ENCODE assay signal across 9 mouse cellular contexts in the genomic region with DNA sequence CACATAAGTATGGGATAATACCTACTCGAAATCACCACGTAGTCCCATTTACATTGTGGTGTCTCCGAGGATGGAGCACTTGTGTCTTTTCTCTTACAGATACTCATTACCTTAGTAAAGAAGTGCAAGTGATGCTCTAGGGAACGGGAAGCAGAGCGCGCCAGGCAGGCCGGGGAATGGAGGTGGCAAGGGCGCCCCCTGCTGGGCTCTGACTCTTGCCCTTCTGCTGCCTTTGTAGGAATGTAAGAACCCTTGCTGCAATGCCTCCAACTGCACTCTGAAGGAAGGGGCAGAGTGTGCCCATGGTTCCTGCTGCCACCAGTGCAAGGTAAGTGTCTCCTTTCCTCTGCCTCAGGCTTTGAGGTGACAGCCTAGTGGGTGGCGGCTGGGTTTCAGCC. TPM values are rescaled to one million over a fixed set of nuclear protein-coding genes. Genes with fewer than 3 reads are reported as not detected.
DNase-seq lines count a peak whose midpoint lies in the region; ATAC-seq lines count a peak whose summit lies in the region.
"Had no signal": no experiment of that assay in that cellular context is flagged by ENCODE, and none has a peak within 500 bp of the region (broad histone marks: within the 10 kb centered on the region; RNA-seq: fewer than 3 reads in every experiment).

No protein-coding gene starts in this region.

- 78% methylated on average over 9 of the region's 9 CpGs for WGBS in kidney, embryonic 14.5 days
- 71% methylated on average over 9 of the region's 9 CpGs for whole genome bisulfite sequencing in embryonic facial prominence, embryonic 11.5 days

- H3K9ac ChIP-seq in kidney, embryonic 14.5 days (ENCODE audit: low read depth, low read length), result no peak overlapping the region
- no peak overlapping the region for H3K9ac ChIP-seq in embryonic facial prominence, embryonic 11.5 days (replicated peaks; ENCODE audit: low read length)
- H3K9ac ChIP-seq: embryonic facial prominence, embryonic 12.5 days had no signal

- H3K4me1 ChIP-seq in kidney, embryonic 14.5 days (ENCODE audit: control insufficient read depth, insufficient read depth, low read length), result no peaks in the 10 kb centered on the region
- H3K4me1 ChIP-seq in embryonic facial prominence, embryonic 11.5 days (ENCODE audit: control insufficient read depth, insufficient read depth, low read length), result no peaks in the 10 kb centered on the region
- H3K4me1 ChIP-seq: embryonic facial prominence, embryonic 12.5 days had no signal

- H3K36me3 ChIP-seq in kidney, embryonic 14.5 days (ENCODE audit: control insufficient read depth, insufficient read depth, low read length), result peaks cover 22% of the 10 kb centered on the region
- no peaks in the 10 kb centered on the region; the same call in none of the 2 replicates for H3K36me3 ChIP-seq in embryonic facial prominence, embryonic 11.5 days (replicated peaks; ENCODE audit: control insufficient read depth, insufficient read depth, low read depth, low read length)

- H3K4me2 ChIP-seq in kidney, embryonic 14.5 days (replicated peaks; ENCODE audit: low read depth, low read length), result no peak overlapping the region
- H3K4me2 ChIP-seq in embryonic facial prominence, embryonic 11.5 days (ENCODE audit: low read depth, low read length), result no peak overlapping the region
- H3K4me2 ChIP-seq: embryonic facial prominence, embryonic 12.5 days had no signal

- no peak overlapping the region for H3K4me3 ChIP-seq in kidney, embryonic 14.5 days (ENCODE audit: low read length)
- no peak overlapping the region for H3K4me3 ChIP-seq in embryonic facial prominence, embryonic 11.5 days (ENCODE audit: low read depth, low read length)
- H3K4me3 ChIP-seq: embryonic facial prominence, embryonic 12.5 days had no signal

- peak; percentile 44 for DNase-seq in kidney, adult 11 months
- peak; percentile 53 for DNase-seq in adrenal gland, adult 8-10 months
- peak; percentile 33 for DNase-seq in embryonic facial prominence, embryonic 11.5 days (ENCODE audit: low spot score)
- peak; percentile 49 for DNase-seq in heart, postnatal 25 days (ENCODE audit: low spot score)
- DNase-seq in left cerebral cortex, postnatal 25 days (ENCODE audit: low spot score in 2 of 2), result peak; percentile 70 to 71
- DNase-seq in naive thymus-derived CD4-positive, alpha-beta T cell, adult 2 months (ENCODE audit: low read depth), result peak; percentile 86
- DNase-seq in thymus, postnatal 36 days, result peak; percentile 69 to 73

- H3K27me3 ChIP-seq in kidney, embryonic 14.5 days (ENCODE audit: control insufficient read depth, insufficient read depth, low read length), result no peaks in the 10 kb centered on the region
- no peaks in the 10 kb centered on the region for H3K27me3 ChIP-seq in embryonic facial prominence, embryonic 11.5 days (ENCODE audit: control insufficient read depth, insufficient read depth, low read length)
- H3K27me3 ChIP-seq: embryonic facial prominence, embryonic 12.5 days had no signal

- ATAC-seq in kidney, embryonic 14.5 days (ENCODE audit: low FRiP score, low TSS enrichment), result no peak
- no peak for ATAC-seq in embryonic facial prominence, embryonic 11.5 days (replicated peaks; ENCODE audit: insufficient number of reproducible peaks, low FRiP score, low TSS enrichment, low read depth)

- intact Hi-C loops in heart, postnatal 25 days (cut with DNase I), result loop anchor here (1.0 to 10.0 kb wide), 3 partner anchors 76 to 174 kb away; partner anchors contain the start of genes Gm12166 and Thg1l
- intact Hi-C loops in left cerebral cortex, postnatal 25 days (cut with DNase I), result no loop called here

- no peaks in the 10 kb centered on the region for H3K9me3 ChIP-seq in kidney, embryonic 14.5 days (ENCODE audit: control insufficient read depth, low read length)
- no peaks in the 10 kb centered on the region for H3K9me3 ChIP-seq in embryonic facial prominence, embryonic 11.5 days (replicated peaks; ENCODE audit: control insufficient read depth, low read length)
- H3K9me3 ChIP-seq: embryonic facial prominence, embryonic 12.5 days had no signal

- no peak overlapping the region for H3K27ac ChIP-seq in kidney, embryonic 14.5 days (ENCODE audit: low read depth, low read length)
- H3K27ac ChIP-seq in embryonic facial prominence, embryonic 11.5 days (replicated peaks; ENCODE audit: low read depth, low read length), result no peak overlapping the region
- H3K27ac ChIP-seq: embryonic facial prominence, embryonic 12.5 days had no signal

RNA-seq across cellular contexts. Expression of gene Nipal4, which starts 37.8 kb away (rescaled TPM):
- 0.13 and 0.22 TPM in 2 replicates for polyA plus RNA-seq in kidney, embryonic 14.5 days (2014; fragmentation: Nextera tagmentation; extraction: Ambion mirVana)
- under 1 TPM in 1 of 4 experiments, not detected in 3; 0.08 TPM for total RNA-seq in adrenal gland, adult 8-10 months (2022)
- 0.36 and 0.86 TPM in 2 replicates for polyA plus RNA-seq in embryonic facial prominence, embryonic 11.5 days (2014; fragmentation: Nextera tagmentation; extraction: Ambion mirVana)
- under 1 TPM in 1 of 2 experiments, not detected in 1; 0.08 TPM for total RNA-seq in heart, postnatal 25 days (2021)
- 1 to 10 TPM; 1.6 to 1.9 TPM for total RNA-seq in left cerebral cortex, postnatal 25 days (2021)

Comparison
In these comparisons a context has a peak if more than half of its experiments do, and no peak if none do; other contexts are left out.
1. DNase-seq: peak in every context shown above with its lines; median percentile 86 in naive thymus-derived CD4-positive, alpha-beta T cell, adult 2 months; 71 in thymus, postnatal 36 days; 70 in left cerebral cortex, postnatal 25 days; 53 in adrenal gland, adult 8-10 months; 49 in heart, postnatal 25 days; 44 in kidney, adult 11 months; 33 in embryonic facial prominence, embryonic 11.5 days.